Mouse (Mus musculus) forebrain, embryonic 11.5 days (tissue): ENCODE data around the gene Aplp2. TPM values are rescaled to one million over a fixed set of nuclear protein-coding genes. Genes with fewer than 3 reads are reported as not detected.

Experiments used
- ATAC-seq: fragments of 200-750 bp; cut with Nextera tagmentation; replicated peaks from 2 replicates; pipeline ENCODE4 v1.8.0; 2017; ENCODE audit warnings: moderate TSS enrichment; ENCODE audit not compliant: low FRiP score
- DNase-seq: peaks from one replicate; pipeline ENCODE4 v3.0.0-alpha.2; 2017; ENCODE audit warnings: low spot score
- H3K27ac ChIP-seq: fragments of 300-500 bp; sonication (generic); 2 replicates; pipeline ENCODE4 v1.5.1; 2014; ENCODE audit warnings: low read depth, low read length
- H3K27me3 ChIP-seq: fragments of 300-500 bp; sonication (generic); 2 replicates; pipeline ENCODE4 v1.6.1; 2014; ENCODE audit warnings: mild to moderate bottlenecking, low read length, mixed read lengths; ENCODE audit not compliant: control insufficient read depth, insufficient read depth
- H3K36me3 ChIP-seq: fragments of 300-500 bp; sonication (generic); 2 replicates; pipeline ENCODE4 v1.6.1; 2014; ENCODE audit warnings: mild to moderate bottlenecking, low read length, moderate library complexity, mixed read lengths; ENCODE audit not compliant: control insufficient read depth, insufficient read depth
- H3K4me1 ChIP-seq: fragments of 300-500 bp; sonication (generic); replicated peaks from 2 replicates; pipeline ENCODE4 v1.6.1; 2014; ENCODE audit warnings: low read length, mixed read lengths; ENCODE audit not compliant: control insufficient read depth, insufficient read depth
- H3K4me2 ChIP-seq: fragments of 300-500 bp; sonication (generic); 2 replicates; pipeline ENCODE4 v1.6.1; 2014; ENCODE audit warnings: low read depth, mild to moderate bottlenecking, low read length, moderate library complexity, mixed read lengths; ENCODE audit not compliant: severe bottlenecking
- H3K4me3 ChIP-seq: fragments of 300-500 bp; sonication (generic); 2 replicates; pipeline ENCODE4 v1.5.1; 2014; ENCODE audit warnings: low read depth, low read length
- H3K9ac ChIP-seq: fragments of 300-500 bp; sonication (generic); 2 replicates; pipeline ENCODE4 v1.6.1; 2014; ENCODE audit warnings: low read length
- H3K9me3 ChIP-seq: fragments of 300-500 bp; sonication (generic); 2 replicates; pipeline ENCODE4 v1.6.1; 2016; ENCODE audit warnings: low read length, mixed read lengths; ENCODE audit not compliant: control insufficient read depth
- WGBS: fragments of 180-500 bp; shearing (Covaris S2); extraction: QIAGEN DNeasy Blood & Tissue Kit; methylation state at CpG from one replicate; pipeline ENCODE4 v1.1.7; 2014; 5-methylcytosine and 5-hydroxymethylcytosine counted together
- polyA plus RNA-seq: library from polyadenylated mRNA; unstranded; fragments of >200 nt; fragmentation: Nextera tagmentation; extraction: Ambion mirVana; gene quantifications from 2 replicates; pipeline ENCODE4 v1.2.1, GENCODE M21; 2014

The Aplp2 gene
- polyA plus RNA-seq, 1 experiment from 2014 or later = 217 TPM

DNA sequence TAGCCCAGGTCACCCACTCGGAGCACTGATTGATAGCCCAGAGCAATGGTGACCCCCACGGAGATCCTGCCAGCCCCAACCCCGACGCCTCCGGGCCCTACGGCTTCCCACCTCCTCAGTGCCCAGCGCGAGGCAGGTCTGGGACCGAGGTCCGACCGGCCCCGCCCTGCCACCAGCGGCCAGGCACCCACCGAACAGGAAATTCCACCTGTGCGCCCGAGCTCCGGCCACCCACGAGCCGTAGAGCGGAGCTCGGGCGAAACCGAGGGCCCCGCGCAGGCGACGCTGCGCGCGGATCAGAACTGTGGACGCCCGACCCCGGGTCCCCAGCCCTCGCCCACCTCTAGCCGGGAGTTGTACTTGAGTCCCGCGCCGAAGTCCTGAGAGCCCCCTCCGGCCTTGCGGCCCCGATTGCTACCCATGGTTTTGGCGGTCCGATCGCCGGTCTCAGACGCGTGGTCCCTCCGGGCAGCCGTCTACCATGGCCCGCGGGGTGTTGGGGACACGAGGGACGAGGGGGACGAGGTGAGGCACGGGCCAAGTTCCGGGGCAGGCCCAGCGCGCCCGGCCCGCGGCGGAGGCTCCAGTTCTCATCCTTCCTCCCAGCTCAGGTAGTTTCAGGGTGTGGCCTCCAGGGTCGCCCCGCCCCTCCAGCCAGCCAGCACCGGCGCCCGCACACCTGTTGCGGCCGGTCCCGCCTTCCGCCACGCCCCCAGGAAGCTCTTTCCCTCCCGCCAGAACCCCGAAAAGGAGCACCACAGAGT lies 80.2 kb downstream of the Aplp2 start, which contains the start of gene St14:
Gene St14 (minus strand): TSS at position 649 of the 764 bp plus-strand sequence.
- peak within 1 kb of the TSS; percentile 31 for H3K4me3 ChIP-seq
- H3K9ac ChIP-seq = peak within 1 kb of the TSS; percentile 20; the same call in 1 of the 2 replicates
- peaks cover 3% of the 10 kb centered on the region for H3K4me1 ChIP-seq
- H3K4me2 ChIP-seq = peak within 1 kb of the TSS; percentile 52
- no peaks in the 10 kb centered on the region for H3K36me3 ChIP-seq
- no peak within 1 kb of the TSS for H3K27ac ChIP-seq
- ATAC-seq = peak; percentile 49
- under 1% methylated on average over 74 of the region's 74 CpGs for WGBS
- no peaks in the 10 kb centered on the region for H3K9me3 ChIP-seq
- peaks cover 38% of the 10 kb centered on the region for H3K27me3 ChIP-seq
- peak; percentile 63 for DNase-seq

GRCm38 (mm10) chr9:31130357-31131204 lies 81.0 kb downstream of the Aplp2 start:
- H3K4me3 ChIP-seq = peak overlapping the region; percentile 31
- H3K4me2 ChIP-seq = peak overlapping the region; percentile 52; the same call in 1 of the 2 replicates
- peaks cover 38% of the 10 kb centered on the region for H3K27me3 ChIP-seq
- peaks cover 3% of the 10 kb centered on the region for H3K4me1 ChIP-seq
- no peaks in the 10 kb centered on the region for H3K9me3 ChIP-seq
- H3K36me3 ChIP-seq = no peaks in the 10 kb centered on the region
- H3K27ac ChIP-seq = no peak overlapping the region
- no peak overlapping the region for H3K9ac ChIP-seq
- 13% methylated on average over 26 of the region's 26 CpGs for WGBS
- peak; percentile 61 for DNase-seq
- ATAC-seq = 0 out of 2 replicates have a peak, but pooled peaks have one; percentile 4

DNA sequence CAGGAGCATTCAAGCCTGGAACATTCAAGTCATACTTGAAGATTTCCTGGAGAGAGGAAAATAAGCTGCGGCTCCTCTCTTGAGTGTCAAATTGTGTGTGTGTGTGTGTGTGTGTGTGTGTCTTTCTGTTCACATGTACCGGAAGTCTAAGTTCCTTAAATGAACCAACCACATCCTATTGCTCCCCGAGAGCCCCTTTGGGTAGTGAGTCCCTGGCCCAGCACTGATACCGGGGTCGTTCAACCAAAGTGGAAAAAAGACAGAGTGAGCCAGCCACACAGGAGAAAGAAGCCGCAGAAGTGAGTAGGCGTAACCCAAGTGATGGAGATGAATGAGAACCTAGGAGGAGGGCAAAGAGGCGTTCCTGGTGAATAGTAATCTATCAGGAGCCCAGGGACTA lies 81.7 kb downstream of the Aplp2 start:
- Histone ChIP-seq H3K27me3 (peaks cover 38% of the 10 kb centered on the region), H3K9me3 (no peaks in the 10 kb centered on the region), H3K4me3 (no peak overlapping the region), H3K9ac (no peak overlapping the region), H3K4me1 (peaks cover 3% of the 10 kb centered on the region), H3K4me2 (no peak overlapping the region), H3K27ac (no peak overlapping the region), H3K36me3 (no peaks in the 10 kb centered on the region)
- ATAC-seq = no peak
- DNase-seq = no peak
- WGBS = 70% methylated on average over 8 of the region's 8 CpGs

GRCm38 (mm10) chr9:31127876-31128465 lies 83.6 kb downstream of the Aplp2 start:
- H3K4me1 ChIP-seq = peaks cover 3% of the 10 kb centered on the region
- H3K36me3 ChIP-seq = no peaks in the 10 kb centered on the region
- H3K4me3 ChIP-seq = no peak overlapping the region
- no peaks in the 10 kb centered on the region for H3K9me3 ChIP-seq
- DNase-seq (no peak), ATAC-seq (no peak)
- H3K9ac ChIP-seq = no peak overlapping the region
- no peak overlapping the region for H3K4me2 ChIP-seq
- peaks cover 34% of the 10 kb centered on the region for H3K27me3 ChIP-seq
- WGBS = 89% methylated on average over 12 of the region's 12 CpGs
- H3K27ac ChIP-seq = no peak overlapping the region

- Histone ChIP-seq H3K27me3 (peaks cover 16% of the 10 kb centered on the region), H3K36me3 (no peaks in the 10 kb centered on the region), H3K4me3 (no peak overlapping the region), H3K27ac (no peak overlapping the region), H3K4me2 (no peak overlapping the region), H3K9me3 (no peaks in the 10 kb centered on the region), H3K4me1 (peaks cover 6% of the 10 kb centered on the region), H3K9ac (no peak overlapping the region)
- WGBS = 86% methylated on average over 7 of the region's 7 CpGs
- ATAC-seq (no peak), DNase-seq (no peak)
These were observed 85.5 kb downstream of the Aplp2 start for GRCm38 (mm10) chr9:31126079-31126478.

GRCm38 (mm10) chr9:31122464-31123030 lies 89.1 kb downstream of the Aplp2 start:
- DNase-seq (peak; percentile 58), ATAC-seq (0 out of 2 replicates have a peak, but pooled peaks have one; percentile 30)
- Histone ChIP-seq H3K27ac (no peak overlapping the region), H3K9me3 (no peaks in the 10 kb centered on the region), H3K4me2 (no peak overlapping the region), H3K27me3 (no peaks in the 10 kb centered on the region), H3K36me3 (no peaks in the 10 kb centered on the region), H3K4me1 (peaks cover 7% of the 10 kb centered on the region), H3K4me3 (no peak overlapping the region), H3K9ac (no peak overlapping the region)
- 58% methylated on average over 13 of the region's 13 CpGs for WGBS

DNA sequence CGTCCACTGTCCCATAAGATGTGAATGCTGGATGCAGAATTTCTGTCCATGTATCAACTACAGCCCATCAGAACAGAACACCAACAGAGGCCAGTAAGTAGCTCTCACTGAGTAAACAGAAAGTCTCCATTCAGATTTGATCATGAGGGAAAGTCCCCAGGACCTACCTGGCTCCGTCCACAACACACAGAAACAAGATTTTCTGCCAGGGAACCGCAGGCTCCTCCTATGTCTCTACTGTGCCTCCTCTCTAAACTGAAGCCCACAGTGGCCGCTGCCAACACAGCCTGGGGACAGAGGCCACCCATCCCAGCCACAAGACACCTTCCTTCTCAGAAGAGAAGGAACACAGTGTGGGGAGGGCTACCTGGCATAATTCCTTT lies 91.1 kb downstream of the Aplp2 start:
- Histone ChIP-seq H3K9me3 (no peaks in the 10 kb centered on the region), H3K4me1 (peaks cover 7% of the 10 kb centered on the region), H3K4me2 (no peak overlapping the region), H3K36me3 (no peaks in the 10 kb centered on the region), H3K27ac (no peak overlapping the region), H3K27me3 (no peaks in the 10 kb centered on the region), H3K9ac (no peak overlapping the region), H3K4me3 (no peak overlapping the region)
- WGBS = 71% methylated on average over 4 of the region's 4 CpGs
- ATAC-seq = no peak
- DNase-seq = no peak

DNA sequence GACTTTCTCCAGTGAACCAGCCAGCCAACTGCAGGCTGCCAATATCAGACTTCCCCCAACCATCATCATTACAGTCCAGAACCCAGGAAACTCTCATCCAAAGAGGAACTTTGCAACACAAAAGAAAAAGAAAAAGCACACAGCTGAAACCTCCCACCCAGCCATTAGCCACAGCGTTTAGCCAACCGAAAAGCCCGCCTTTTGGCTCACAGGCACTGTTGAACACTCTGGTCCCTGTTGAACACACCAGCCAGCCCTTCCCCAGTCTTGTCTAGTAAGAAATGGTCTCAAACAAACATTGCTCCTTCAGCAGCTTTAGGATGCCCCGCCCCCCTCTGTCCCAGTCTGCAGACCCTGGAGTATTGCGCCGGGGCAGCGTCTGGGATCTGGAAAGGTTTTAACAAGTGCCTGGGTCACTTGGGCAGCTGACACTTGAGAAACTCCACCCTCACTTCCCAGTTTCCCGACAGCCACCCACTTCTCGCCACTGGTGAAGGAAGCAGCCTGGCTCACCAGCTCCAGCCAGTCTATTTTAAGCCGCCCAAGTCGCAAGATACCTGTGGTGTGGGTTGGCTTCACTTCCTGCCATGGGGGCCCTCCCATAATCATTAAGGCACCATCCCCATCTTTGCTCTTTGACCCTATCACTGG lies 91.6 kb downstream of the Aplp2 start:
- Histone ChIP-seq H3K27ac (no peak overlapping the region), H3K9me3 (no peaks in the 10 kb centered on the region), H3K4me1 (peaks cover 7% of the 10 kb centered on the region), H3K4me3 (no peak overlapping the region), H3K36me3 (no peaks in the 10 kb centered on the region), H3K9ac (no peak overlapping the region), H3K4me2 (no peak overlapping the region), H3K27me3 (no peaks in the 10 kb centered on the region)
- no peak for DNase-seq
- ATAC-seq = no peak
- 72% methylated on average over 11 of the region's 11 CpGs for WGBS
